Mouse (Mus musculus): ENCODE data around the gene Anapc11.
"Not testable (repeated sequence)": the region's sequence is repeated elsewhere in the genome, so short reads cannot be mapped to it uniquely, and the experiment has no call there.

Anapc11 gene

DNA sequence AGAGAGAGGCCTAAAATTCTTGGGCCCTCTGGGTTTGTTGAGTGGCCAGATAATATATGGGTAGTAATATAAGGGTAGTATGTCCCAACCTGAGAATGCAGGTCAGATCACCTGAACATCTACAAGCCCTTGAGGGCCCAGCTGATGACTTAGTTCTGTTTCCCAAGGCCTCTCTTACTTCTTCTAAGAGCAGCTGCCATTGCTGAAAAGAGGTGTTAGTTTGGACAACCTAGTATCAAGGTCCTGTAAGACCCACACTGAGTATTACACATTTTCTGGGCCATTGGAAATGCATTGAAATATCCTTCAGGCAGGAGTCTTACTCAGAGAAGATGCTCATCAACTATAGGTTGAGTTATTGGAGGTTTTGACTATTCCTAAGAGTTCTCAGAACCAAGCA is 22.3 kb upstream of the Anapc11 start:
- DNase-seq = no peak

- peak in 1 of 2 experiments; percentile 8 for DNase-seq
These were observed 21.7 kb upstream of the Anapc11 start for GRCm38 (mm10) chr11:120576365-120576981.

DNA sequence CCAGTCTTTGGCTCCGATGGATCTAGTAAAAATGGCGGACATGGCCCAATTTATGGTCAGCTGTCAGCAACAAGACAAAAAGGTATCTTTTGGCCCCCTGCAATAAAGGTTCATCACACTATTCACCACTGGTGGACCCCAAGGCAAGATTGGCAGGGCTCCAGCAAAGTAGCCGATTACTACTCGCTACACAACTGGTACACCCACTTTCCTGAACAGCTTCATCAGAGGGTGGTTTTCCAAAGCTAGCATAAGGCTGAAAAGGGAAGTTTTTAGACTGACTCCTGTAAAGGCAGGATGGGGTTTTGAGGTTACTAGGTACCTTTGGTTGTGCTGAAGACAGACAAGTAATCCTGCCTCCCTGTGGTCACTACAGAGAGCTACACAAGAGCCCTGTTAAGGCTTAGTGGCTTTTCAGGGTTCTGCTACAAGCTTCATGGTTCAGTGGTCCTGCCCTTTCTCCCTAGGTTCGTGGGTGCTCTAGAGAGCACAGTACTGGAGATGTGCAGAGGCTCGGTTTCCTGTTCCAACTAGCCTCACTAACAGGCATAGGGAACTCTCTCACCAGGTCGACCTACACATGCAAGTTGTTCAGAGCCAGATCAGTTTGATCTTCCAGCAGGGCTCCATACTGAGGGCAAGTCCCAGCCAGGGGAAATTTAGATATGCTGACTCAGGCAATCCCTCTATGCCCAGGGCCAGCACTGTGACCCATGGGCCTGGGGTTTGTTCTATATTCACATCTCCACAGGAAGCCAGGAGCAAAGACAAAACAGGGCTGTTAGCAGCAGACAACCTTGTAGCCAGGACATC is 20.8 kb upstream of the Anapc11 start:
- DNase-seq = peak; percentile 48 to 51

DNA sequence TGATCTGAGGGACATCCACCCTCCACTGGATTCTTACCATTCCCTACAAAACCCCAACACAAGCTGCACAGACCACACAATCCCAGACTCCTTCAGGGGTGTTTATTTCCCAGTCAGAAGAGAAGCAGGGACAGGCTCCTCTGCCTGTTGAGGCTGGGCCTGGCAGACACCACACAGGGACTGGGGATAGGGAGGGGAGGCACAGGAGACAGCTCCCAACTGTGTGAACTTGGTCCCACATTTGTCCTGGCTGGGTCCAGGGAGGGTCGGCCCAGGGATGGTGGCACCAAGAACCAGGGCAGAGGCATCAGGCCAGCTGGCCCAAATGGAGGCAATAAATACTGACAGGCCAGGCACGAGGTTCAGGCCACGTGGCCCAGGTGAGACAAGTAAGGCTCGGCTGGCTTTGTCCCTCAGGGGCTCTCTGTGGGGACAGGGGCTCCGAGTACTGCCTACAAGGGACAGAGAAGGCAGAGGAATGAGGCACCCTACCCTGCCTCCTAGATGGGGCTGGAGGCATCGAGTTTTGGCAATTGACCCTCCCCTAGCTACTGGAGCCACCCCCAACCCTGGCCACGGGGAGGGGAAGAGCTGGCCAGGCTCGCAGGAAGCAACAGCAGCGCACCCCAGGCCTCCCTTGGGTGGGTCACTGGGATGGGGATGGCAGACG is 20.1 kb upstream of the Anapc11 start:
- no peak for DNase-seq

DNA sequence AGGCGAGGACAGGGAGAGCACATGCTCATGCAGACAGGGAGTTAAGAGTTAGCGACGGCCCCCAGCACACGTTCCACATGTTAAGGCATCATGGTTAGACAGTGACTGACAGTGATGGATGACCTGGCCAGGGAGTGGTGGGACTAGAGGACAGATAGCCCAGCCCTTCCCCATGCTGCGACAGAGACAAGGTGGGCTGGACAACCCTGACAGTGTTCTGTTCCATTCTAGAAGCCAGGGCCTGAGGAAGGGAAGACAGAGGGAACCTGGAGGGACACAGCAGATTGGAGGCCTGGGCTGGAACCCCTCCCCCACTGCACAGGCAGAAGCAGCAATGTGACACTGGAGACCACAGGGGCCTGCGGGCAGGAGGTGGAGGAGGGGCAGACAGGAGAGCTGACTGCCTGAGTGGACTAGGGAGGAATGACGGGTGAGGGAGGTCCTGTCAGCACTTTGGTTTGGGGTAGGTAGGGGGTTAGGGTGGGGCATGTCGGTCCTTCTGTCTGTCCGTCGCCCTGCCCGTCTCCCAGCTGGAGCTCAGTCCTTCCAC is 19.5 kb upstream of the Anapc11 start:
- peak in 1 of 2 experiments; percentile 8 for DNase-seq

GRCm38 (mm10) chr11:120579316-120580107 is 18.7 kb upstream of the Anapc11 start:
- peak; percentile 91 to 92 for DNase-seq

GRCm38 (mm10) chr11:120580190-120580589 is 18.0 kb upstream of the Anapc11 start:
- DNase-seq = peak; percentile 57 to 58

- peak; percentile 48 to 63 for DNase-seq
These were observed 17.3 kb upstream of the Anapc11 start for GRCm38 (mm10) chr11:120580871-120581331.

GRCm38 (mm10) chr11:120581490-120582267 is 16.5 kb upstream of the Anapc11 start, which contains the start of gene Arhgdia:
Arhgdia (minus strand) TSS chr11:120581624.
- DNase-seq = peak; percentile 90 to 93

DNA sequence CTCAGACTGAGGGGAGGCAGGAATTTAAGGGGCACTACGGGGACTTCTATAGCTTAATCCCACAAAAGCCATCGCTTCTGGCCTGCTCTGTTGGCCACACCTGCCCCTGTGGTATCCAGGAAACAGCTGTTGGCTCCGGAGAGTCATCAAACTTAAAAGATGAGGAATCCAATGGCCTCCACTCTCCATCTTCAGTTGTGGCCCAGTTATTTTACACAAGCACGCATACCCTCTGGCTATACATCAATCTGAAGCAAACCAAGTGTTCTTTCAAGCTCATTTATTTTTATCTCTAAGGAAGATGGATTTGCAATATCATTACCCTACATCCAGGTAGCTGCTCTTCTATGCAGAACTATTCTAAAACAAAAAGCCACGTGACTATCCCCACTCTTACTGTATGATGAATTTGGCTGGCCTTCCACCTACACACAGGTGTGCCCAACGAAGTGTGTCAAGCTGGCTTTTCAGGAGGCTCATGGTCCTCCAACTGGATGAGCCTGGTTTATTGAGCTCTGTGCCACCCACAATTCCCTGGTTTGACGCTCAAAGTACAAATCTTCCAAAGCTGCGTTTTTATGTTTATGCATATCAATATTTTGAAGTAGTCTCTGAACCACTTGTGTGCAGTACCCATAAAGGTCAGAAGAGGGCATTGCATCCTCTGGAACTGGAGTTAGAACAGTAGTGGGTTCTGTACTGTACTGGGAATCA is 15.8 kb upstream of the Anapc11 start:
- DNase-seq = peak; percentile 70

- not testable (repeated sequence) for DNase-seq
These were observed 15.3 kb upstream of the Anapc11 start for GRCm38 (mm10) chr11:120582982-120583293.

DNA sequence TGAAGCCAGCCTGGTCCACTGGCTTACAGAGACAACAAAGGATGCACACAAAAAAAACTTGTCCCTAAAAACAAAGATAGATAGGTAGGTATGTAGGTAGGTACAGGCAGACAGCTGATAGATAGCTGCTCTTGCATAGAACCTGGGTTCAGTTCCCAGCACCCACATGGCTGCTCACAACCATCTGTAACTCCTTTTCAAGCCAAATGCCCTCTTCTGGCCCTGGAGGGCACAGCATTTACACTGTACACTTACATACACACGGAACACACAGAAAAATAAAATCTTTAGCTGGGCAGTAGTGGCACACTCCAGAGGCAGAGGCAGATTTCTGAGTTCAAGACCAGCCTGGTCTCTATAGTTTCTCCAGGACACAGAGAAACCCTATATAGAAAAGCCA is 14.3 kb upstream of the Anapc11 start:
- DNase-seq = peak in 1 of 2 experiments; percentile 9

GRCm38 (mm10) chr11:120588531-120588930 is 9.7 kb upstream of the Anapc11 start:
- no peak for DNase-seq

DNA sequence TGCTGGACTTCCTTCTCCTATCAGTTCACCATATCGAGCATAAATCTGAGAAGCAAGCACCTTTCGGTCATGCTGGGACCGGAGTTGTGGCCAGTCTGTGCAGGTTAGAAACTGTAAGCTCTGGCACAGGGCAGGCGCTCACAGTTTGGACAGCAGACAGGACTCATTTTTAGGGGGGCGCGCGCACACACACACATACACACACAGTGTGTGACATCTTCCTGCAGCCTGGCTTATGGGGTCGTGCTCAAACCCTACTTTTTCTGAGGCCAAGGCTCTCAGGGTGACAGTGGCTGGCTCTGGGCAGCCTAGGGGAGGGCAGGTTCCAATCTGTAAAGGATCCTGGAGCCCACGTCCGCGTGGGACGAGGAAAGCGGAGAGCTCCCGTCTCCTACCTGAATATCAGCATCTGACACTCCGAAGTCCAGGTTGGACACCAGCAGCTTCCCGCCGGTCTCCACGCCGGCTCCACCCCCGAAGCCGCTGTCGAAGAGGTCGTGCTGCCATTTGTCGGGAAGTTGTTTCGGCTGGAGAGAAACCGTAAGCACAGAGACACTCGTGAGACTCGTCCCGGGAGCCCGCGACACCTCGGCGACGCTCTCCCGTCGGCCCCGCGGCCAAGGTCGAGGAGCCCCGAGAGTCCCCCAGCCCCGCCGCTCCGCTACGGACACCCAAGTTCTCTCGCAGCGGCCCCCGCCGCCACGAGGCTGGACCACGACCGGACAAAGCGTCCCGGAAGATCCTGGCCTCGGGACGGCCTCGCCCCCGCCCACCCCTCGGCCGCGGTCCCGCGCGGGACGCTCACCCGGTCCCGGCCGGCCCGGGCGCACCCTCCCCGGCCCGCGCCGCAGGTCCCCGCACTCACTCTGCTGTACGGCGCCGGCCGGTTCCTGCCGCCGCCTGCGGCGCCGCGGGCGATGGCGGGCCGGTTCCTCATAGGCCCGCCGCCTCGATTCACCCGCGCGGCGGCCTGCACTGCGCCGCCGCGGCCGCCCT is 683 bp upstream of the Anapc11 start:
- DNase-seq = peak in 1 of 2 experiments; percentile 36

DNA sequence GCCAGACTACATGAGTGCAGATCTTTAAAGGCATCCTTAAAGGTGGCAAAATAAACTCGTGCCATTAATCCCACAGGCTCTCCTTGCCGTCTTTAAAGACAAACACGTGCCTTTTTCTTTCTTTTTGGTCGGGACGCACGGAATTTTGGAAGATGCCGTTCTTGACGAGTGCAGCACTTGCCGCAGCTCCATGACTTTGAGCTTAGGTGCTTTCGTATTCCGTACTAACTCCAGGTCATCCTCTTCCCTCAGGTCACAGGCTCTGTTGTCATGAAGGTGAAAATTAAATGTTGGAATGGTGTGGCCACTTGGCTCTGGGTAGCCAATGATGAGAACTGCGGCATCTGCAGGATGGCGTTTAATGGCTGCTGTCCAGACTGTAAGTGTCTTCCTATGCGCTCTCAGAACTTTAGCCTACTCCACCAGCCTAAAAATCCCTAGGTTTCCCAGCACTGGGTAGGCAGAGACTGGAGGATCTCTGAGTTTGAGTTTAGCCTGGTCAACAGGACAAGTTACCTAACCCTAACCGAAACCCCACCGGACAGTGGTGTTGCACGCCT is 849 bp downstream of the Anapc11 start:
- no peak for DNase-seq

DNA sequence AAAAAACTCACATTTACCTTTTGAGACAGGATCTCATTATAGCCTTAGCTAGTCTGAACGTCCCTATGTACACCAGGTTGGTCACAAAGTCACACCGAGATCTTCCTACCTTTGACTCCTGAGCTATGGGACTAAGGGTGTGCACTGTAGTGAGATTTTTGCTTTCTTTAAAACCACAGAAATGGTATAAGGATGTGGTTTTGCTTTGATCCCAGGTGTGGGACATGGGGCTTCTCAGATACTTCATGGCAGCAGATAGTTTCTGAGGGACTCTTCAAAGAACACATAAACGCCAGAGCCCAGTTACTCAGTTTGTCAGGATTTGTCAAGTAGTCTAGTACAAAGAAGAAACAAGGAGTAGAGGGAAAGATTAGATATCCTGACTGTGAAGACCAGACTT is 2.5 kb downstream of the Anapc11 start:
- DNase-seq = no peak

DNA sequence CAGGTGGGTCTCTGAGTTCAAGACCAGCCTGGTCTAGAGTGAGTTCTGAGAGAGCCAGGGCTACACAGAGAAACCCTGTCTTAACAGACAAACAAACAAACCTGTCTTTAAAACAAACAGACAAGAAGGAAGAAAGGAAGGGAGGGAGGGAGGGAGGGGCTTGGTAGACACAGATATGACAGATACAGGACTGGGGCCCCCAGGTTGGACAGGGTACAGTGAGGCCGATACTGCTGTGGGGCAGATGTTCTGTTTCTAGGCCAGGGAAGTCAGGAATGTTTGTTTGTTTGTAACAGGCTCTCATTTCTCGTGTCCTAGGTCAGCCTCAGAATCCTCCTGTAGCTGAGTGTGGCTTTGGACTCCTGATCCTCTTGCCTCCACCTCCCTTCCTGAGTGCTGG is 5.3 kb downstream of the Anapc11 start:
- DNase-seq = no peak

- no peak for DNase-seq
These were observed 7.4 kb downstream of the Anapc11 start for GRCm38 (mm10) chr11:120605667-120606066.

GRCm38 (mm10) chr11:120606764-120607163 is 8.5 kb downstream of the Anapc11 start:
- DNase-seq = no peak
